Mouse (Mus musculus) liver, embryonic 15.5 days (tissue): ENCODE measurements around the gene Parp2. TPM values are rescaled to one million over a fixed set of nuclear protein-coding genes. Genes with fewer than 3 reads are reported as not detected.
"Not testable (repeated sequence)": the region's sequence is repeated elsewhere in the genome, so short reads cannot be mapped to it uniquely, and the experiment has no call there.

Experiments
- ATAC-seq: fragments of 200-750 bp; cut with Nextera tagmentation; 2 replicates; pipeline ENCODE4 v1.8.0; 2017; ENCODE audit warnings: moderate number of reproducible peaks, mild to moderate bottlenecking, moderate library complexity; ENCODE audit not compliant: insufficient read depth
- H3K27ac ChIP-seq: fragments of 300-500 bp; sonication (generic); replicated peaks from 2 replicates; pipeline ENCODE4 v1.5.1; 2015; ENCODE audit warnings: mild to moderate bottlenecking, inconsistent platforms
- H3K27me3 ChIP-seq: fragments of 300-500 bp; sonication (generic); 2 replicates; pipeline ENCODE4 v1.6.1; 2015; ENCODE audit warnings: mild to moderate bottlenecking, inconsistent platforms
- H3K36me3 ChIP-seq: fragments of 300-500 bp; sonication (generic); replicated peaks from 2 replicates; pipeline ENCODE4 v1.6.1; 2015; ENCODE audit warnings: moderate library complexity, mild to moderate bottlenecking, inconsistent platforms
- H3K4me1 ChIP-seq: fragments of 300-500 bp; sonication (generic); replicated peaks from 2 replicates; pipeline ENCODE4 v1.6.1; 2015; ENCODE audit warnings: inconsistent platforms
- H3K4me2 ChIP-seq: fragments of 300-500 bp; sonication (generic); 2 replicates; pipeline ENCODE4 v1.6.1; 2015; ENCODE audit warnings: moderate library complexity, mild to moderate bottlenecking, inconsistent platforms
- H3K4me3 ChIP-seq: fragments of 300-500 bp; sonication (generic); replicated peaks from 2 replicates; pipeline ENCODE4 v1.5.1; 2015; ENCODE audit warnings: mild to moderate bottlenecking, inconsistent platforms
- H3K9ac ChIP-seq: fragments of 300-500 bp; sonication (generic); 2 replicates; pipeline ENCODE4 v1.6.1; 2015; ENCODE audit warnings: moderate library complexity, mild to moderate bottlenecking, inconsistent platforms
- H3K9me3 ChIP-seq: fragments of 300-500 bp; sonication (generic); replicated peaks from 2 replicates; pipeline ENCODE4 v1.6.1; 2016; ENCODE audit warnings: inconsistent platforms
- WGBS: fragments of 180-500 bp; shearing (Covaris S2); methylation state at CpG from one replicate; pipeline ENCODE4 v1.1.7; 2015; ENCODE audit warnings: mixed read lengths; ENCODE audit not compliant: insufficient replicate concordance; 5-methylcytosine and 5-hydroxymethylcytosine counted together
- polyA plus RNA-seq: library from polyadenylated mRNA; unstranded; fragments of >200 nt; fragmentation: Nextera tagmentation; extraction: Ambion mirVana; gene quantifications from 2 replicates; pipeline ENCODE4 v1.2.1, GENCODE M21; 2015

The Parp2 gene
- polyA plus RNA-seq, 1 experiment from 2014 or later = 28.0 TPM

DNA sequence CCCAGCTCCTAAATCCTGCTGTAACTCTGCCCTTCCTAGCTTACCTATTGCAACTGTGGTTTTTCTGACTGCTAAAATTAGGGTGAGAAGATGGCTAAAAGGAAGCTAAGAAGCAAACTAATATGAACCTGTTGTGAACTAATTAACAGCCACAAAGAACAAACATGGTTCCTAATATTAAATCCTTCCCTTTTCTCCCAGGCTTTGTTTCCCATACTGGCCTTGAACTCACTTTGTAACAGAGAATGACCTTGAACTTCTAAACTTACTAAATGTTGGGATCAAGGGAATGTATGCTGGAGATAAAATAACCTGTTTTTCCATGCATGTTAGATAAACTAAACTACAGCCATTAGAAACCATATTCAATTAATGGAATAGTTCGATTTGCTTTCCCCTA lies 11.2 kb upstream of the Parp2 start:
- Histone ChIP-seq H3K4me1 (no peaks in the 10 kb centered on the region; the same call in 1 of the 2 replicates), H3K4me2 (no peak overlapping the region), H3K27ac (no peak overlapping the region), H3K27me3 (no peaks in the 10 kb centered on the region), H3K4me3 (no peak overlapping the region), H3K9ac (no peak overlapping the region), H3K9me3 (no peaks in the 10 kb centered on the region), H3K36me3 (no peaks in the 10 kb centered on the region)
- ATAC-seq = no peak
- 54% methylated on average over 1 of the region's 1 CpGs for WGBS

DNA sequence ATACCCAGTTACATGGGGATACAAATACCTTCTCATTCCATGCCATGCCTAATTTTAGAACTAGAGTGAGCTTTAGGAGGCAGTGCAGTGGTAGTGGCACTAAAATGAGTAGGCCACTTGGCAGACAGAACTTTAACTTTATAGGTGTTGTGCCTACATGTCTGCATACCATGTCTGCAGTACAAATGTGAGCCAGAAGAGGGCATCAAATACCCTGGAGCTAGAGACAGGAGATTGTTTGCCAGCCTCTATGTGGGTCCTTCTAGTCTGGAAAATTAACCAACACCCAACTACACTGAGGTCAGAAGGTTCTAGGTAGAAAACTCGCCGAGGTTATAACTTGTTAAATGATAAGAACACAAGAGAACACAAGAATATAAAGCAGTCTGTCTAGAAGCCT lies 9.1 kb upstream of the Parp2 start:
- Histone ChIP-seq H3K27ac (no peak overlapping the region), H3K9me3 (no peaks in the 10 kb centered on the region), H3K4me1 (peaks cover 2% of the 10 kb centered on the region; the same call in 1 of the 2 replicates), H3K9ac (no peak overlapping the region), H3K4me2 (no peak overlapping the region), H3K4me3 (no peak overlapping the region), H3K27me3 (no peaks in the 10 kb centered on the region), H3K36me3 (no peaks in the 10 kb centered on the region)
- WGBS = 46% methylated on average over 2 of the region's 2 CpGs
- ATAC-seq = no peak

DNA sequence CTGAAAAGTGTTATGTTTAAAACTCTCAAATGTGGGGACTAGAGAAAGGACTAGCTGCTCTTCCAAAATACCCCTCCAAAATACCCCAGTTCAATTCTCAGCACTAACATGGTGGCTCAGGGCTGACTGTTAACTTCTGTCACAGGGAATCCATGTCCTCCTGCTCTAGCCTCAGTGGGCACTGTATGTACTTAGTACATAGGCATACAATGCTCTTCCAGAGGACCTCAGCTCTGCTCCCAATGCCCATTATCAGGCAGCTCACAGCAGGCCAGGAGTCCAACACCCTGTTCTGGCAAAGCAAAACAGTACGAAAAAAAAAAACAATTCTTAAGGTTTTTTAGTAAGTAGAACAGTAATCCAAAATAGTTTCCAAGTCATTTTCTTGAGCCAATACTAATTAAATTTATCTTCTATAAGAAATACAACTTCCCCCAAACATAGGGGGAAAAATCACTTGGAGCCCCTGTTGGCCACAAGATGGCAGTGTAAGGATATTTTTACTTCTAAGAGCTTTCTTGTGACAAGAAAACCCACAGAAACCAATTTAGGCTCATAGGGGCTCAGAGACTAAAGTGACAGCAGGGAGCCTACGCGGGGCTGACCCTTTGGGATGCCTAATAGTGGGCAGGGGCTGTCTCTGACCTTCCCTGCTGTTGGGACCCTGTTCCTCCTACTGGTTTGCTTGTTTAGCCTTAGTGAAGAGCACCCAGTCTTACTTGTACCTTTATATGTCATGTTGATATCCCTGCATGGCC lies 8.0 kb upstream of the Parp2 start:
- under 1% methylated on average over 3 of the region's 3 CpGs for WGBS

DNA sequence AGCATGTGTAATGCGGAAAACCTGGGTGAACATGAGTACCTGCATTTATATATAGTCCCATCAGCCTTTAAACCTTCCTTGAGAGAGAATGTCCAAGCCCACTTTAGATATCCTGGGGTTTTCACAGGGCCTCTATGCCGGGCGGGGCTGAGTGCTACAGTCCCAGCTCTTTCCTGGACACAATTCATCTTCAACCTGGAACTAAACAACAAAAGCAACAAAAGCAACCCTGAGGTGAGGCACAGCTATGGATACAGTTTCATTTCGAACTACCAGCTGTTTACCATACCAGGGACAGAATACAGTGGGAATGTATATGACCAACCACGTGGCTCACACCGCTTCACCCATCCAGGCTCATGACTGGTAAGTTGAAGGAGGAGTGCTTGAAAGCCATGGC lies 5.2 kb upstream of the Parp2 start:
- Histone ChIP-seq H3K27me3 (no peaks in the 10 kb centered on the region), H3K36me3 (no peaks in the 10 kb centered on the region), H3K4me2 (no peak overlapping the region), H3K4me1 (peaks cover 12% of the 10 kb centered on the region), H3K27ac (no peak overlapping the region), H3K9me3 (no peaks in the 10 kb centered on the region), H3K4me3 (no peak overlapping the region), H3K9ac (no peak overlapping the region)
- no peak for ATAC-seq
- 76% methylated on average over 6 of the region's 6 CpGs for WGBS

More for the DNA sequence above, 8.0 kb upstream of the Parp2 start:
- no peak overlapping the region for H3K27ac ChIP-seq
- no peaks in the 10 kb centered on the region for H3K9me3 ChIP-seq
- H3K4me2 ChIP-seq = no peak overlapping the region
- no peak for ATAC-seq
- no peaks in the 10 kb centered on the region for H3K36me3 ChIP-seq
- peaks cover 5% of the 10 kb centered on the region; the same call in 1 of the 2 replicates for H3K4me1 ChIP-seq
- no peak overlapping the region for H3K9ac ChIP-seq
- no peaks in the 10 kb centered on the region for H3K27me3 ChIP-seq
- no peak overlapping the region for H3K4me3 ChIP-seq

DNA sequence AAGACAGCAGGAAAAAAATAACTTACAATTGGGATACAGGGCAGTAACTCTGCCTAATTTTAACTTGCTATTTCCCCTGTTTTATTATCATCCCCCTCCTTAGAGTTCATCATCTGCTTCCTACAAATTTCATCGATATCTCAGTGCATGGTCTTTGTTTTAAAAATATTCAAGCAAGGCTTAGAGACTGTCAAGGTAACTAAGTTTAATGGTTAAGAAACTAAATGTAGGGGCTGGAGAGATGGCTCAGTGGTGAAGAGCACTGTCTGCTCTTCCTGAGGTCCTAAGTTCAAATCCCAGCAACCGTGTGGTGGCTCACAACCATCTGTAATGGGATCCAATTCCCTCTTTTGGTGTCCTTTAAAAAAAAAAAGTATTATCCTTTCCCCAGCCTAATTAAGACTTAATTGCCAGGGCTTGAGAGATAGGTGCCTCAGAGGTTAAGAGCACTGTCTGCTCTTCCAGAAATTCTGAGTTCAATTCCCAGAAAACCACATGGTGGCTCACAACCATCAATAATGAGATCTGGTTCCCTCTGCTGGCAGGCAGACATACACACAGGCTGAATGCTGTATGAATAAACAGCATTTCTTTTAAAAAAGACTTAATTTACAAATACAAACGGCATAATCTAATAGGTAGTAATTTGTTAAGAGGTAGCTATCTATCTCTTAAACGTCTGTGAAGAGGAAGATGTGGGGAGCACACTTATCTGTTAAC lies 4.6 kb upstream of the Parp2 start:
- ATAC-seq = no peak
- WGBS = 48% methylated on average over 4 of the region's 4 CpGs

DNA sequence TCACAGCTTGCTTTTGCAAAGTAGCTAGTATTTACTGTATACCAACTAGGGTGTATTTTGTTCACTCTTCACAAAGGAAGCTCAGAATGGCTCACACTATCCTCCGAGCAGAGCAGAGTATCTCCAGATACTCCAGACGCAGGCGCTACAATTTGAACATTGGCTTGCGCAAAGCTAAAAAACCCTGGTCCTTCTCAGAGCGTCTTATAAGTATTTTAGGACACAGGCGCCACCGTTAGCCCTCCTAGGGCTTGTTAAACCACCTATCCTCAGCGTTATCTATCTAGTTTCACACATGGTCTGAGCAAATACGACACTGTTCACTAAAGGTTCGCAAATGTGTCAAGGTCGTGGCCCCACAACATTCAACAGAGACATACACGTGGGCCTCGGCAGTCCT lies 3.0 kb upstream of the Parp2 start:
- H3K4me3 ChIP-seq = no peak overlapping the region
- 66% methylated on average over 13 of the region's 13 CpGs for WGBS
- no peak for ATAC-seq

More for the DNA sequence above, 4.6 kb upstream of the Parp2 start:
- Histone ChIP-seq H3K9me3 (no peaks in the 10 kb centered on the region), H3K36me3 (no peaks in the 10 kb centered on the region), H3K27ac (no peak overlapping the region), H3K4me1 (peaks cover 13% of the 10 kb centered on the region), H3K4me2 (no peak overlapping the region), H3K27me3 (no peaks in the 10 kb centered on the region), H3K9ac (no peak overlapping the region), H3K4me3 (no peak overlapping the region)

DNA sequence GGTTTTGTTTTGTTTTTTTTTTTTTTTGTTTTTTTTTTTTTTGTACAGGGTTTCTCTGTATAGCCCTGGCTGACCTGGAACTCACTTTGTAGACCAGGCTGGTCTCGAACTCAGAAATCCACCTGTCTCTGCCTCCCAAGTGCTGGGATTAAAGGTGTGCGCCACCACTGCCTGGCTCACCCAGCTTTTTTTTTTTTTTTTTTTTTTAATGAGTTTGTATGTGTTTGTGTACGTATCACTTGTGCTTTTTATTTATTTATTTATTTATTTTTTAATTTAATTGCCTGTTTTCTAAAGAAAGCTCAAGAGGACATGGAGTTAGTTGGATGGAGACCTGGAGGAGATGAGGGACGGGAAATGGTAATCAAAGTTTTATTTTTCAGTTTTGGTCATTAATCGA lies 1.2 kb upstream of the Parp2 start:
- Histone ChIP-seq H3K4me2 (peak overlapping the region; percentile 82), H3K27ac (0 out of 2 replicates have a peak overlapping the region, but pooled peaks have one; percentile 90), H3K4me1 (peaks cover 18% of the 10 kb centered on the region), H3K4me3 (0 out of 2 replicates have a peak overlapping the region, but pooled peaks have one; percentile 65), H3K36me3 (peaks cover 11% of the 10 kb centered on the region)
- H3K9me3 ChIP-seq, H3K27me3 ChIP-seq, H3K9ac ChIP-seq, ATAC-seq: not testable (repeated sequence)
- 72% methylated on average over 5 of the region's 5 CpGs for WGBS

More for the DNA sequence above, 3.0 kb upstream of the Parp2 start:
- no peaks in the 10 kb centered on the region for H3K9me3 ChIP-seq
- H3K4me1 ChIP-seq = peaks cover 18% of the 10 kb centered on the region
- no peak overlapping the region for H3K4me2 ChIP-seq
- no peak overlapping the region for H3K9ac ChIP-seq
- H3K36me3 ChIP-seq = no peaks in the 10 kb centered on the region
- no peak overlapping the region for H3K27ac ChIP-seq
- no peaks in the 10 kb centered on the region for H3K27me3 ChIP-seq

DNA sequence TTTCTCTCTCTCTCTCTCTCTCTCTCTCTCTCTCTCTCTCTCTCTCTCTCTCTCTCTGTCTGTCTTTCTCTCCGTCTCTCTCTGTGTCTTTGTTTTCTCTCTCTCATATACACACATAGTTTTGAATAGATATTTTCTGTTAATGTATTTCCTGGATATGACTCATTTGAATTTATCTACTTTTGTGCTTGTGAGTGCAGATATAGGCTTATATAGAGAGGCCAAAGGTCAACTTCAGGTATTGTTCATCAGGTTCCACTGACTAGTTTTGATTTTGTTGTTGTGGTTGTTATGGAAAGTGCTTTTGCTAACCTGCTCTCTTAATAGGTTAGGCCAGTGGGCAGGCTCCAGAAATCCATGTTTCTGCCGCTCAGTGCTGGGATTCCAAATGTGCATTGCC lies 5.4 kb downstream of the Parp2 start:
- no peak overlapping the region for H3K9ac ChIP-seq
- H3K9me3 ChIP-seq = no peaks in the 10 kb centered on the region
- H3K4me1 ChIP-seq = peaks cover 5% of the 10 kb centered on the region
- H3K27ac ChIP-seq = no peak overlapping the region
- WGBS = 76% methylated on average over 2 of the region's 2 CpGs
- H3K36me3 ChIP-seq = peaks cover 71% of the 10 kb centered on the region
- no peak overlapping the region for H3K4me3 ChIP-seq
- H3K27me3 ChIP-seq = no peaks in the 10 kb centered on the region
- H3K4me2 ChIP-seq = no peak overlapping the region
- no peak for ATAC-seq

DNA sequence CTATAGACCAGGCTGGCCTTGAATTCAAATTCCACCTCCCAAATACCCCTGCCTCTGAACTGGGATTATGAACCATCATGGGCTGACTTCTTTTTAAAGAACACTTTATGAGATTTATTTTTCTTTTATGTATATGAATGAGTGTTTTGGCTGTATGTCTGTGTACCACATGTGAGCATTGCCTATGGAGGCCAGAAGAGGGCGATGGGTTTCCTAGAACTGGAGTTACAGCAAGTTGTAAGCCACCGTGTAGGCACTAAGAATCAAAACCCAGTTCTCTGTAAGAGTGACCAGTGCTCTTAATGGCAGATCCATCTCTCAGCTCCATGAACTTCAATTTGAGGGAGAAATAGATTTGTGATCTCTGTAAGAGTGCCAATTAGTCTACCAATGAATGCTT lies 15.6 kb downstream of the Parp2 start:
- H3K36me3 ChIP-seq = peaks cover 44% of the 10 kb centered on the region
- ATAC-seq = no peak
- H3K27me3 ChIP-seq = no peaks in the 10 kb centered on the region
- no peak overlapping the region for H3K4me2 ChIP-seq
- H3K9ac ChIP-seq = no peak overlapping the region
- 73% methylated on average over 2 of the region's 2 CpGs for WGBS
- no peaks in the 10 kb centered on the region for H3K9me3 ChIP-seq
- no peak overlapping the region for H3K4me3 ChIP-seq
- H3K27ac ChIP-seq = no peak overlapping the region
- H3K4me1 ChIP-seq = no peaks in the 10 kb centered on the region

DNA sequence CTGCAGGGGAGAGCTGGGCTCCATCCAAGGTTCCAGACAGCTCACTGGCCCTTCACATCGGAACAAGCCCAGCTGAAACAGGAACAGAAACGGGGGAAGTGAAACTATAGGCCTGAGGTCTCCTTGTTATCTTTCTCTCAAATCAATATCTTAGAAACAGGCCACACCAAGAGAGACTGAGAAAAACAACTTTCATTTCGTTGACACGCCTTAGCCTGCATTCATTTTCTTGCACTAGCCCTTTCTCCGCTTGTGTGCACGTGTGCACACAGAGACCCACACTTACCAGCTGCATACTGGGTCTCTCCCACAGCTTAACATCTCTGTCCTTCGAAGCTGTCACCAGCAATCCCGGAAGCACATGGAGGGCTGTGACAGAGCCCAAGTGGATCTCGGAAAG lies 16.6 kb downstream of the Parp2 start:
- no peak for ATAC-seq
- Histone ChIP-seq H3K36me3 (peaks cover 36% of the 10 kb centered on the region), H3K9me3 (no peaks in the 10 kb centered on the region), H3K4me2 (no peak overlapping the region), H3K9ac (no peak overlapping the region), H3K4me1 (no peaks in the 10 kb centered on the region), H3K27ac (0 out of 2 replicates have a peak overlapping the region, but pooled peaks have one; percentile 41), H3K27me3 (no peaks in the 10 kb centered on the region), H3K4me3 (no peak overlapping the region)
- WGBS = 47% methylated on average over 9 of the region's 9 CpGs

DNA sequence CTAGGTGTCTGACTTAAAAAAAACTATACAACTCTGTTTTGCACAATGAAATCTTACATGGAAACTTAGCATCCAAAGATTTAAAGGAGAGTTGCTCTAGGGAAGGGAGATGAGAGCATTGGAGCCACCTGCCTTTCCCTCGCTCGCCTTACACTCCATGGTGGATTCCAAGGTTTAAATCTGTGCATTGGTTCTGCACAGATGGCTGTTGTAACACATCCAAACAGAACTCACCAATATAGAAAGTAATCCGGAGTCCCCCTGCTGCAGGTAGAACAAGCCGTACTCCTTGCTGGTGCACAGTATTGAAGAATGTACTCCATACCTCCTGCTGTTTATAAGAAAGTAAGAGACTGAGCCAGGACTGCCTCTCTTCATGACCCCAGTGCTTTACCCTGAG lies 18.9 kb downstream of the Parp2 start:
- Histone ChIP-seq H3K27me3 (no peaks in the 10 kb centered on the region), H3K4me1 (no peaks in the 10 kb centered on the region), H3K36me3 (peaks cover 12% of the 10 kb centered on the region), H3K4me2 (no peak overlapping the region), H3K9ac (no peak overlapping the region), H3K9me3 (no peaks in the 10 kb centered on the region), H3K4me3 (no peak overlapping the region), H3K27ac (no peak overlapping the region)
- 67% methylated on average over 4 of the region's 4 CpGs for WGBS
- ATAC-seq = no peak
